In genomic region chr2:18071947-18072346, GRCm38 (mm10) we compare ENCODE assay signal across 22 mouse cellular contexts. TPM values are rescaled to one million over a fixed set of nuclear protein-coding genes. Genes with fewer than 3 reads are reported as not detected.
DNase-seq lines count a peak whose midpoint lies in the region; ATAC-seq and TF ChIP-seq lines count a peak whose summit lies in the region.
"Had no signal": no experiment of that assay in that cellular context is flagged by ENCODE, and none has a peak within 500 bp of the region (broad histone marks: within the 10 kb centered on the region; RNA-seq: fewer than 3 reads in every experiment).

No protein-coding gene starts in this region.

- H3K4me1 ChIP-seq in kidney, adult 2 months (ENCODE audit: control insufficient read depth, insufficient read depth, low read length) = peaks cover 14% of the 10 kb centered on the region
- no peaks in the 10 kb centered on the region for H3K4me1 ChIP-seq in kidney, embryonic 14.5 days (ENCODE audit: control insufficient read depth, insufficient read depth, low read length)
- peaks cover 4% of the 10 kb centered on the region; the same call in 1 of the 2 replicates for H3K4me1 ChIP-seq in kidney, embryonic 16.5 days (ENCODE audit: insufficient read depth, low read length)
- H3K4me1 ChIP-seq: embryonic facial prominence, embryonic 13.5 days; embryonic facial prominence, embryonic 15.5 days had no signal

- TF ChIP-seq POLR2A in kidney, adult 2 months (IDR thresholded peaks at IDR 0.05; ENCODE audit: low read depth, low read length) = no peak

- no peak for TF ChIP-seq CTCF in kidney, adult 2 months (conservative IDR thresholded peaks at IDR 0.05; ENCODE audit: insufficient read depth, insufficient read length, low read depth, low read length)

- DNase-seq in kidney, adult 2 months = peak; percentile 80
- no peak for DNase-seq in kidney, postnatal 10 days
- peak; percentile 72 for DNase-seq in kidney, adult 9 months
- no peak for DNase-seq in kidney, postnatal 25 days
- DNase-seq: adrenal gland, adult 2 months; adrenal gland, postnatal 10 days; adrenal gland, postnatal 25 days; cerebellum, adult 11 months; cerebellum, adult 18-20 months; cerebellum, adult 8-10 months; cerebellum, adult 9-11 months; cerebellum, postnatal 14 days; cerebellum, postnatal 36 days; embryo, embryonic 11 days had no signal

- no peak for ATAC-seq in kidney, embryonic 14.5 days (ENCODE audit: low FRiP score, low TSS enrichment)
- ATAC-seq in kidney, embryonic 16.5 days (ENCODE audit: low FRiP score, low TSS enrichment) = peak; percentile 57; the same call in 1 of the 2 replicates
- ATAC-seq: forebrain, embryonic 14.5 days had no signal

- no peak overlapping the region for H3K27ac ChIP-seq in kidney, adult 2 months (ENCODE audit: insufficient read depth, low read depth, low read length)
- no peak overlapping the region for H3K27ac ChIP-seq in kidney, embryonic 14.5 days (ENCODE audit: low read depth, low read length)
- H3K27ac ChIP-seq in kidney, embryonic 16.5 days (ENCODE audit: low read length) = no peak overlapping the region
- H3K27ac ChIP-seq: embryonic facial prominence, embryonic 13.5 days; embryonic facial prominence, embryonic 15.5 days; forebrain, embryonic 10.5 days; forebrain, embryonic 12.5 days had no signal

- H3K4me3 ChIP-seq in kidney, adult 2 months (ENCODE audit: insufficient read depth, low read depth, low read length) = no peak overlapping the region
- no peak overlapping the region for H3K4me3 ChIP-seq in kidney, embryonic 14.5 days (ENCODE audit: low read length)
- no peak overlapping the region for H3K4me3 ChIP-seq in kidney, embryonic 16.5 days (ENCODE audit: low read length)
- H3K4me3 ChIP-seq: embryonic facial prominence, embryonic 13.5 days; embryonic facial prominence, embryonic 15.5 days; erythroblast, embryonic 14.5 days; forebrain, embryonic 10.5 days; forebrain, embryonic 12.5 days had no signal

- no peak overlapping the region for H3K9ac ChIP-seq in kidney, embryonic 14.5 days (ENCODE audit: low read depth, low read length)
- no peak overlapping the region for H3K9ac ChIP-seq in kidney, embryonic 16.5 days (replicated peaks; ENCODE audit: low read length)
- H3K9ac ChIP-seq: embryonic facial prominence, embryonic 13.5 days; embryonic facial prominence, embryonic 15.5 days; forebrain, embryonic 12.5 days had no signal

- H3K4me2 ChIP-seq in kidney, embryonic 14.5 days (replicated peaks; ENCODE audit: low read depth, low read length) = no peak overlapping the region
- H3K4me2 ChIP-seq in kidney, embryonic 16.5 days (replicated peaks; ENCODE audit: low read depth, low read length) = no peak overlapping the region
- H3K4me2 ChIP-seq: embryonic facial prominence, embryonic 13.5 days; embryonic facial prominence, embryonic 15.5 days; forebrain, embryonic 12.5 days had no signal

- no peaks in the 10 kb centered on the region for H3K9me3 ChIP-seq in kidney, embryonic 14.5 days (ENCODE audit: control insufficient read depth, low read length)
- H3K9me3 ChIP-seq in kidney, embryonic 16.5 days (ENCODE audit: low read length) = no peaks in the 10 kb centered on the region
- H3K9me3 ChIP-seq: embryonic facial prominence, embryonic 13.5 days; embryonic facial prominence, embryonic 15.5 days; forebrain, embryonic 10.5 days; forebrain, embryonic 12.5 days had no signal

- H3K36me3 ChIP-seq in kidney, adult 2 months (ENCODE audit: control insufficient read depth, insufficient read depth, low read length) = peaks cover 2% of the 10 kb centered on the region; the same call in 1 of the 2 replicates
- H3K36me3 ChIP-seq in kidney, embryonic 14.5 days (ENCODE audit: control insufficient read depth, insufficient read depth, low read length) = peaks cover 51% of the 10 kb centered on the region
- H3K36me3 ChIP-seq in kidney, embryonic 16.5 days (ENCODE audit: insufficient read depth, low read length) = peaks cover 25% of the 10 kb centered on the region

- H3K27me3 ChIP-seq in kidney, adult 2 months (replicated peaks; ENCODE audit: control insufficient read depth, insufficient read depth, low read length) = no peaks in the 10 kb centered on the region
- no peaks in the 10 kb centered on the region for H3K27me3 ChIP-seq in kidney, embryonic 14.5 days (ENCODE audit: control insufficient read depth, insufficient read depth, low read length)
- H3K27me3 ChIP-seq in kidney, embryonic 16.5 days (ENCODE audit: insufficient read depth, low read length) = no peaks in the 10 kb centered on the region
- H3K27me3 ChIP-seq: embryonic facial prominence, embryonic 13.5 days; embryonic facial prominence, embryonic 15.5 days; forebrain, embryonic 12.5 days had no signal

- WGBS in kidney, adult 2 months = 40% methylated on average over 2 of the region's 2 CpGs
- 84% methylated on average over 2 of the region's 2 CpGs for WGBS in kidney, embryonic 14.5 days
- WGBS in kidney, embryonic 16.5 days = 77% methylated on average over 2 of the region's 2 CpGs

RNA-seq across cellular contexts. Expression of gene Mllt10, which starts 16.9 kb away (rescaled TPM):
- polyA plus RNA-seq in kidney, adult 2 months (2012; rRNA removed) = 29.3 and 32.7 TPM in 2 replicates
- polyA plus RNA-seq in kidney, embryonic 14.5 days (2014; fragmentation: Nextera tagmentation; extraction: Ambion mirVana) = 58.7 and 74.9 TPM in 2 replicates
- polyA plus RNA-seq in kidney, embryonic 16.5 days (2015; fragmentation: Nextera tagmentation; extraction: Ambion mirVana) = 63.4 and 73.6 TPM in 2 replicates

RNA-seq across cellular contexts. Expression of gene Skida1, which starts 23.1 kb away (rescaled TPM):
- polyA plus RNA-seq in kidney, adult 2 months (2012; rRNA removed) = 2.4 and 3.7 TPM in 2 replicates
- polyA plus RNA-seq in kidney, embryonic 14.5 days (2014; fragmentation: Nextera tagmentation; extraction: Ambion mirVana) = 10.5 and 11.4 TPM in 2 replicates
- polyA plus RNA-seq in kidney, embryonic 16.5 days (2015; fragmentation: Nextera tagmentation; extraction: Ambion mirVana) = 8.8 and 9.2 TPM in 2 replicates
- polyA plus RNA-seq: erythroblast, embryonic 14.5 days had no signal

RNA-seq across cellular contexts. Expression of gene A930004D18Rik, which starts 34.4 kb away (rescaled TPM):
- polyA plus RNA-seq in kidney, adult 2 months (2012; rRNA removed) = 1.7 and 2.8 TPM in 2 replicates
- polyA plus RNA-seq in kidney, embryonic 14.5 days (2014; fragmentation: Nextera tagmentation; extraction: Ambion mirVana) = 9.4 and 10.0 TPM in 2 replicates
- 14.1 and 16.2 TPM in 2 replicates for polyA plus RNA-seq in kidney, embryonic 16.5 days (2015; fragmentation: Nextera tagmentation; extraction: Ambion mirVana)
- polyA plus RNA-seq: erythroblast, embryonic 14.5 days had no signal

Comparison
In these comparisons a context has a peak if more than half of its experiments do, and no peak if none do; other contexts are left out.
1. DNase-seq: peak in kidney, adult 2 months (single experiment) and kidney, adult 9 months (single experiment); none in kidney, postnatal 10 days (single experiment) and kidney, postnatal 25 days (0 of 2).